Mouse (Mus musculus): Measurements from ENCODE around the gene Hist3h2a. TPM values are rescaled to one million over a fixed set of nuclear protein-coding genes. Genes with fewer than 3 reads are reported as not detected.

Hist3h2a gene
- polyA plus RNA-seq, 1 experiment from 2014 or later, result 91.9 TPM

DNA sequence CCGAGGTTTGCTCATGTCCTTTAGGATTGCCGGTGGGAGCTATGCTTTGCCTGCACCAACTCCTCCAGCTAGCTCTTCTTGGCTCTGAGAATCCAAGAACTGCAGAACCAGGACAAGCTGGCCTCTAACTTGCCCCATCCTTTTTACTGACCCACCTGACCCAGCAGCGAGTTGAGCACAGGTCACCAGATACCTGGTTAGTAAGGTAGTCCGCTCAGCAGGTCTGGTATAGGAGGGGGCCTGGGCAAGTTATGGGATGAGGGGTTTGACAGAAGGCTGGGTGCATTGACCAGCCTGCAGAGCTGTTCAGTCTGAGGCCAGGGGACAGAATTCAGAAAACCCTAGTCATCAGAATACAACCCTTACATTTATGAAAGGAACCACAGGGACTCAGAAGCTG, 25.4 kb upstream of the Hist3h2a start:
- Histone ChIP-seq H3K4me2 (no peak overlapping the region), H3K27ac (no peak overlapping the region), H3K9ac (no peak overlapping the region), H3K4me3 (replicated peaks) (no peak overlapping the region), H3K36me3 (replicated peaks) (peaks cover 34% of the 10 kb centered on the region), H3K9me3 (no peaks in the 10 kb centered on the region), H3K27me3 (no peaks in the 10 kb centered on the region), H3K4me1 (0 out of 2 replicates have a peak, but pooled peaks cover 8% of the 10 kb centered on the region)
- 77% methylated on average over 4 of the region's 4 CpGs for WGBS
- no peak for ATAC-seq (ENCODE audit: low FRiP score)

DNA sequence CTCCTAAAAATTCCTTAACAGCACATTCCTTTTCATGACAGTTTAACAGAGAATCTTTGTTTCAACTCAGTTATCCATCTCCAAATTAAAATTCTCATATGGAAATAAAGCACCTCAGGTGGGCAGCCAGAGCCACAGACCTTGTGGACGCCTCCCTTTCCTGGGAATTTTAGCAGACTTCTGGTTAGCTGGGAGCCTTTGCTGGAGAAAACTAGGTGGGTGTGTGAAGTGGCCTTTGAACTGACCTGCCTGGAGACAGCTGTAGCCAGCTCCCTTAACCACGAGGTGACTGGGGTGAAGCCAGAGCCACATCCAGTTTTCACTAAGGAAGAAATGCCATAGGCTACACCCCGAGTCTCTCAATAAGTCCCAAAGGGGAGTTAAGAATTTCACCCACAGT, 24.8 kb upstream of the Hist3h2a start:
- no peak overlapping the region for H3K4me2 ChIP-seq
- no peak overlapping the region for H3K4me3 ChIP-seq (replicated peaks)
- 66% methylated on average over 3 of the region's 3 CpGs for WGBS
- no peaks in the 10 kb centered on the region for H3K9me3 ChIP-seq
- H3K27me3 ChIP-seq, result no peaks in the 10 kb centered on the region
- no peak overlapping the region for H3K27ac ChIP-seq
- H3K4me1 ChIP-seq, result 0 out of 2 replicates have a peak, but pooled peaks cover 8% of the 10 kb centered on the region
- no peak overlapping the region for H3K9ac ChIP-seq
- peaks cover 40% of the 10 kb centered on the region for H3K36me3 ChIP-seq (replicated peaks)
- ATAC-seq (ENCODE audit: low FRiP score), result no peak

DNA sequence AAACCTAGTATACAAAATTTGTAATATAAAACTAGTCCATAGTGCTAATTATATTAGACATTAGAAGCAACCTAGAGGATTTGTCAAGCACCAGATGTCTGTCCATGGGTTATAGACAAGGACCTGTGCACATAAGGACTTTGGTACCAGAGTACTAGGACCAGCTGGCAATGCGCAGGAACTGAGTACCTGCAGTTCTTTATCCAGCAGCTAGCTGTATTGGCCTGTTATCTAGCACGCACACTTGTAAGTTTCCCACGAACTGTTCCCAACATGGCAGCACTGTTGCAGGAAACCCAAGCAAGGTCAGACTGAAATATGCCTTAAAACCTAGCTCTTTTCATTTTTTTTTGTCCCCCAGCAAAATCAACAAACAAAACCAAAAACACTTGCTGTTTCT, 24.2 kb upstream of the Hist3h2a start:
- Histone ChIP-seq H3K9ac (no peak overlapping the region), H3K9me3 (no peaks in the 10 kb centered on the region), H3K36me3 (replicated peaks) (peaks cover 44% of the 10 kb centered on the region), H3K4me1 (0 out of 2 replicates have a peak, but pooled peaks cover 8% of the 10 kb centered on the region), H3K27me3 (no peaks in the 10 kb centered on the region), H3K4me3 (replicated peaks) (no peak overlapping the region), H3K27ac (no peak overlapping the region), H3K4me2 (no peak overlapping the region)
- 93% methylated on average over 3 of the region's 3 CpGs for WGBS
- no peak for ATAC-seq (ENCODE audit: low FRiP score)

DNA sequence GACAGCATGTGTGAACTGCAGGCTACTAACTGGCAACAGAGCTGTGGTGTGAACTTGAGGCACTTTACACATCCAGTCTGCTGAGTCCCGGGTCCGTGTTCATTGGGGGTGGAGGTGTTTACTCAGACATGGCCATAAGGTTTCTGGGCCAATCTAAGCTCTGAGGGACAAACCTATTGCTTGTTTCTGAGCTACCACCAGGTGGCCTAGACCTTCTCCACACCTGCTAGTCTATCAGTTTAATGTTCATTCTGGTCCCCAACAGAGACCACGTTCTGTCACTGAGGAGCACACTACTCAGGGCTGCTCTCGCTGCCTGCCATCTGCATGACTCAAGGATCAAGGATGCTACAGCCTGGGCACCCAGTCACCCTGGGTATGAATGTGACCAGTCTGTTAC, 22.9 kb upstream of the Hist3h2a start:
- ATAC-seq (ENCODE audit: low FRiP score), result no peak
- Histone ChIP-seq H3K27ac (no peak overlapping the region), H3K9me3 (no peaks in the 10 kb centered on the region), H3K9ac (no peak overlapping the region), H3K4me3 (replicated peaks) (no peak overlapping the region), H3K4me1 (peaks cover 17% of the 10 kb centered on the region), H3K27me3 (no peaks in the 10 kb centered on the region), H3K36me3 (replicated peaks) (peaks cover 54% of the 10 kb centered on the region), H3K4me2 (no peak overlapping the region)
- 87% methylated on average over 4 of the region's 4 CpGs for WGBS

DNA sequence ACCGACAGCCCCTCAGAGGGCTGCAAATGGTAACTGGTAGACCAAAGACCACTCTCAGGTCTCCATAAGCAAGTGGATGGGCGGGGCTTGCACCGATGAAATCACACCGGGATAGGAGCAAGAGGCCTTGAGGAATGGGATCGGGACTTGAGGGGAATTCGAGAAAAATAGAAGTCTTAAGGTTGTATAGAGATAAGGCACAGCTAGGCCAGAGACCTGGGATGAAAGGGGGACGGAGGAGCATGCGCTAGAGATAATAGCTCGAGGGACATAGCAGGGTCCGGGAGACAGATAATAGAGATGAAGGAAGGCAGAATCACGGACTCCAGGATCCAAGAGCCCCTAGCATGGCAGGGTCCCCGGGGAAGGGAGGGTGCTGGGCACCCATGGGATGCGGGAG, 16.6 kb upstream of the Hist3h2a start:
- no peaks in the 10 kb centered on the region for H3K9me3 ChIP-seq
- H3K4me3 ChIP-seq (replicated peaks), result peak overlapping the region; percentile 98
- H3K27me3 ChIP-seq, result no peaks in the 10 kb centered on the region
- WGBS, result 0% methylated on average over 13 of the region's 13 CpGs
- peak overlapping the region; percentile 97 for H3K27ac ChIP-seq
- H3K9ac ChIP-seq, result peak overlapping the region; percentile 99
- peak overlapping the region; percentile 84 for H3K4me2 ChIP-seq
- peak; percentile 17 for ATAC-seq (ENCODE audit: low FRiP score)
- peaks cover 29% of the 10 kb centered on the region for H3K4me1 ChIP-seq
- H3K36me3 ChIP-seq (replicated peaks), result peaks cover 36% of the 10 kb centered on the region

DNA sequence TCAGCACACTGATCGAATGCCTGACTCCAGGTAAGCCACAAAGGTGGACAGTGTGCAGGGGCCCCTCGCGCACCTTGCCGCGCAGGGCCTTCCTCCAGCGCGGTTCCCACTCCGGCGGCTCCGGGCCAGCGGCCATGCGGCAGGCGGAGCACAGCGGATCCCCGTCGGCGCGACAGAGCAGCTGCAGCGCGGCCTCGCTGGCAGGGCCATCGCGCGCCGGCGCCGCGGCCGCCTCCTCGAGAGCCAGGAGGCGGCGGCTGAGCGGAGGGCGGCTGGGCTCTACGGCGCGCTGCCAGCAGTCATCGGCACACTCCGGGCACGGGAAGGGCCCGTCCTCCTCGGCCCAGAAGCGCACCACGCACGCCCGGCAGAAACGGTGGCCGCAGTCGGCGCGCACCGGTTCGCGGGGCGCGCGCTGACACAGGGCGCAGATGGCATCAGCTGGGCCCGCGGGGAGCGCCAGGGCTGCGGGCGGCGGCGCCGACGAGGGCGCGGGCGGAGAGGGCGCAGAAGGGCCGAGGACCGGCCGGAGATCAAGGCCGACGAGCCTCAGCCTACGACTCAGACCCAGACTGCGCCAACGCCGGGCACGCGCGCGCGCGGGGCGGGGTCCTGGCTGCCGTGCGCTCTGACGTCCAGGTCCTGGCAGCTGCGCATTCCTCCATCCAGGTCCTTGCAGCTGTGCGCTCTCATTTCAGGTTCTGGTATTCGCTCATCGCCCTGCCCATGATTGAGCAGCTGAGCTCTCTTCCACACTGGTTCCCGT, 16.0 kb upstream of the Hist3h2a start, which contains the start of gene Rnf187:
Gene Rnf187 (minus strand): TSS at position 595 of the 766 bp plus-strand sequence.
- Histone ChIP-seq H3K4me3 (replicated peaks) (peak within 1 kb of the TSS; percentile 98), H3K27ac (peak within 1 kb of the TSS; percentile 97), H3K9me3 (no peaks in the 10 kb centered on the region), H3K9ac (peak within 1 kb of the TSS; percentile 99), H3K4me2 (peak within 1 kb of the TSS; percentile 84), H3K27me3 (peaks cover 4% of the 10 kb centered on the region; the same call in 1 of the 2 replicates), H3K36me3 (replicated peaks) (peaks cover 30% of the 10 kb centered on the region), H3K4me1 (peaks cover 29% of the 10 kb centered on the region)
- peak; percentile 99 for ATAC-seq (ENCODE audit: low FRiP score)
- under 1% methylated on average over 94 of the region's 95 CpGs for WGBS

DNA sequence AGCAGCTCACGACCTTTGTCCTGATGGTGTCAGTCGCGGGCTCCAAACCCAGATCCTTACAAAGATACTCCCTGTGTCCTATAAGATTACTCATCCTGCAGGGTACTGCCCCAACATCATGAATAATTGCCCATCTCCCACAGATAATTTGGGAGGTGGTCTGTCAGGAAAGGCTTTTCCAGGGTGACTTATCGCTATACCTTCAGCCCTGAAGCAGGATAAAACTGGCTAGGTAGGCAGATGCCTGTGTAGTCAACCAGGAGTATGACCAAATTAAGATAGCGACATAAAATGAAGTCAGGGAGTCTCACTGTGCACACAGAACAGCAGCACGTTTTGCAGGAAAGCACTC, 15.4 kb upstream of the Hist3h2a start:
- Histone ChIP-seq H3K4me1 (peaks cover 29% of the 10 kb centered on the region), H3K4me2 (peak overlapping the region; percentile 84), H3K27ac (peak overlapping the region; percentile 97), H3K4me3 (replicated peaks) (peak overlapping the region; percentile 98), H3K9me3 (no peaks in the 10 kb centered on the region), H3K9ac (peak overlapping the region; percentile 99), H3K27me3 (peaks cover 7% of the 10 kb centered on the region; the same call in 1 of the 2 replicates), H3K36me3 (replicated peaks) (peaks cover 24% of the 10 kb centered on the region)
- 14% methylated on average over 6 of the region's 6 CpGs for WGBS
- ATAC-seq (ENCODE audit: low FRiP score), result no peak

DNA sequence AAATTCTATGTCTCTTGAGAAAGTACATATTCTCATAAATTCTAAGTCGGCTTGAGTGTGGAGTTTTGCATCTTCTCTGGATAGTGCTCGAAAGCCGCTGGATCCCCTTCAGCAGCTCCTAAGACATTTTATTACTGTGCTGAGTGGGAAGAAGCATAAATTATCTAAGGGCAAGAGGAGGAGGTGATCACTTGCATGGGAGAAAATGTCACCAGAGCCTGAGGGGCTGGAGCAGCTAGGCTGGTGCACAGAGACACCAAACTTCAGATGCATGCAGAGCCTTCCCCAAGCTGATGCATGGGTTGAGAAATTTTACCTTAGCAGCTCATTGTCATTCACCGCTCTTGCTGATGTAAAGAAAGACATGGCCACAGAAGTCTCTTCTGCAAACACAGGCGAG, 10.3 kb upstream of the Hist3h2a start:
- Histone ChIP-seq H3K4me1 (peaks cover 16% of the 10 kb centered on the region), H3K27me3 (peaks cover 7% of the 10 kb centered on the region; the same call in 1 of the 2 replicates), H3K9ac (no peak overlapping the region), H3K9me3 (no peaks in the 10 kb centered on the region), H3K27ac (no peak overlapping the region), H3K4me2 (no peak overlapping the region), H3K4me3 (replicated peaks) (no peak overlapping the region), H3K36me3 (replicated peaks) (no peaks in the 10 kb centered on the region)
- WGBS, result 81% methylated on average over 5 of the region's 5 CpGs
- ATAC-seq (ENCODE audit: low FRiP score), result no peak

DNA sequence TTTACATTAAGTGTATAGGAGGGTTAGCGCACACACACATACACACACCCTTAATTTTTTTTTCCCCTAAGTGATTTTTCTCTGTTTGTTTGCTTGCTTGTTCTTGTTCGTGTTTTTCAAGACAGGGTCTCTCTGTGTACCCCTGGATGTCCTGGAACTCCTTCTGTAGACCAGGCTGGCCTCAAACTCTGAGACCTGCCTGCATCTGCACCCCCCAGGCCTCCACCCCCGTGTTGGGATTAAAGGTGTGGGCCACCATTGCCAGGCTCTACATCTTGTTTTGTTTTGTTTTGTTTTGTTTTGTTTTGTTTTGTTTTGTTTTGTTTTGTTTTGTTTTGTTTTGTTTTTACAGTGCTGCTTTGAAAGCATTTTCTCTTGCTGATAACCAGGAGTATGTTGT, 7.2 kb upstream of the Hist3h2a start:
- Histone ChIP-seq H3K27me3 (peaks cover 7% of the 10 kb centered on the region; the same call in 1 of the 2 replicates), H3K4me1 (peaks cover 25% of the 10 kb centered on the region), H3K4me2 (peak overlapping the region; percentile 71), H3K36me3 (replicated peaks) (no peaks in the 10 kb centered on the region), H3K9me3 (no peaks in the 10 kb centered on the region), H3K27ac (peak overlapping the region; percentile 99), H3K4me3 (replicated peaks) (no peak overlapping the region), H3K9ac (peak overlapping the region; percentile 68; the same call in 1 of the 2 replicates)
- no peak for ATAC-seq (ENCODE audit: low FRiP score)
- WGBS, result 80% methylated on average over 3 of the region's 3 CpGs

DNA sequence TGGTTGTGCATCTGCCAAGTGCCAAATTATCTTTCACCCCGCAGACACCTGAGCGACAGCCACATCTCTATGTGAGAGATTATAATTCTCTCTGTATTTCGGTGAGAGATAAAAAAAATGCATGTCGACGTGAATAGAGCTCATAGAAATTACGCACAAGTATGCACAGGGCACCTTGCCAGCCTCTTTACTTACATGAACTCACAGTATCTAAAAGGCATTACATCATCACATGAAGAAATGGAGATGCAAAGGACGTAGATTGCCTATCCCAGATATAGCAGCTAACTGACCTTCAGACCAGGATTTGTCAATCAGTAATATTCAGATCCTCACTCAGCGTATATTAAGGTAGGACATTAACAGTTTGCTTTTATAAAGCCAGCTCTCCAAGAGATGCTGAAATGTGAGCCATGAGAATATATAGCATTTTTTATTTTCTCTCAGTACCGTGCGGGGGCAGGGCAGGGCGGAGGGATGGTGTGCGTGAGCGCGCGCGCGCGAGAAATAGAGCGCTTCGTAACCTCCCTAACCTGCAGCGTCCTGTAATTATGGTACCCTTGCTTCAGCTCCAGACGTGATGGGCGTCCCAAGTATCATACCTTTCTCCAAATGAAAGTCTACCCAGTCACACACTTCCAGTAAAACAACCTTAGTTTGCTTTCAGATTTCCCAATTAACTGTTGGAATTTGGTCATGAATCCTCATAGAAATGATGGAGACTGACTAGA, 6.5 kb upstream of the Hist3h2a start:
- H3K9ac ChIP-seq, result peak overlapping the region; percentile 68
- 13% methylated on average over 23 of the region's 23 CpGs for WGBS
- ATAC-seq (ENCODE audit: low FRiP score), result peak; percentile 61
- H3K4me1 ChIP-seq, result peaks cover 28% of the 10 kb centered on the region
- H3K4me2 ChIP-seq, result peak overlapping the region; percentile 71
- peak overlapping the region; percentile 64 for H3K4me3 ChIP-seq (replicated peaks)
- H3K36me3 ChIP-seq (replicated peaks), result no peaks in the 10 kb centered on the region
- H3K9me3 ChIP-seq, result no peaks in the 10 kb centered on the region
- peaks cover 7% of the 10 kb centered on the region; the same call in 1 of the 2 replicates for H3K27me3 ChIP-seq
- H3K27ac ChIP-seq, result peak overlapping the region; percentile 99

DNA sequence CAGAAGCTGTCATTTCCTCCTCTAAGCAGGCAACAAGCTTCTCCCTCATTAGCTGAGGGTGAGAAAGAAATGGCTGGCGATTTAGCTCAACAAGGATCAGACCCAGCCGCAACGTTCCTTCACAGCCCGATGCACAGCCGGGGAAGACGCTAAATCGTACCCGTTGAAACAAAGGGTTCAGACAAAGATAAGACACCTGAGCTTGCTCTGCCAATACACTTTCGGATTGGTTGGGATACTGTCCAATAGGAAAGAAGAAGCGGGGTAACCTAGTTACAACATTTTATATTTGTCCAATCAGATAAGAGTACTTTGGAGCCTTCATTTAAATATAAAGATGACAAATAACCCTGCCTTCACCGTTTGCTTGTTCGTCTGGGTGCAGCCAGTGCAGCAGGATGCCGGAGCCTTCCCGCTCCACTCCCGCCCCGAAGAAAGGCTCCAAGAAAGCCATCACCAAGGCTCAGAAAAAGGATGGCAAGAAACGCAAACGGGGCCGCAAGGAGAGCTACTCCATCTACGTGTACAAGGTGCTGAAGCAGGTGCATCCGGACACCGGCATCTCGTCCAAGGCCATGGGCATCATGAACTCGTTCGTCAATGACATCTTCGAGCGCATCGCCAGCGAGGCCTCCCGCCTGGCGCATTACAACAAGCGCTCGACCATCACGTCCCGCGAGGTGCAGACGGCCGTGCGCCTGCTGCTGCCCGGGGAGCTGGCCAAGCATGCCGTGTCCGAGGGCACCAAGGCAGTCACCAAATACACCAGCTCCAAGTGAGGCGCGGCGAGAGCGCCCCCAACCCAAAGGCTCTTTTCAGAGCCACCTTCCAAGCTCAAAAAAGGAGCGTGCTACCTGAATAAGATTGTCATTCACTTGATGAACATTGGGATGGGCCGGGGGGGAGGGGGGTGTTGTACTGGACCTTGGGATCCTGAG, 5.7 kb upstream of the Hist3h2a start, which contains the start of gene Hist3h2ba:
Gene Hist3h2ba (plus strand): TSS at position 379 of the 938 bp plus-strand sequence.
- peak within 1 kb of the TSS; percentile 99 for H3K27ac ChIP-seq
- H3K27me3 ChIP-seq, result peaks cover under 1% of the 10 kb centered on the region; the same call in 1 of the 2 replicates
- H3K9me3 ChIP-seq, result no peaks in the 10 kb centered on the region
- under 1% methylated on average over 48 of the region's 48 CpGs for WGBS
- H3K4me1 ChIP-seq, result peaks cover 35% of the 10 kb centered on the region
- peak; percentile 91 for ATAC-seq (ENCODE audit: low FRiP score)
- peak within 1 kb of the TSS; percentile 91 for H3K9ac ChIP-seq
- peak within 1 kb of the TSS; percentile 71 for H3K4me2 ChIP-seq
- H3K4me3 ChIP-seq (replicated peaks), result peak within 1 kb of the TSS; percentile 64
- no peaks in the 10 kb centered on the region for H3K36me3 ChIP-seq (replicated peaks)
